Mouse (Mus musculus) gastrocnemius, postnatal 10 days (tissue): ENCODE measurements around the gene Snx9. TPM values are rescaled to one million over a fixed set of nuclear protein-coding genes. Genes with fewer than 3 reads are reported as not detected.

Experiments
- DNase-seq: peaks from one replicate; pipeline ENCODE4 v3.0.0; 2021; ENCODE audit warnings: mixed read lengths
- total RNA-seq, 2 experiments: library from RNA; stranded (reverse); gene quantifications; 2 replicates each; pipeline ENCODE4 v1.2.3; 2021

Gene Snx9
- total RNA-seq, 2 experiments from 2014 or later, result 28.2 to 29.8 TPM

- no peak for DNase-seq
Observed at GRCm38 (mm10) chr17:5969246-5969645, 128.1 kb downstream of the Snx9 start.

GRCm38 (mm10) chr17:5970298-5970821 lies 129.2 kb downstream of the Snx9 start:
- DNase-seq, result no peak

- no peak for DNase-seq
Observed at GRCm38 (mm10) chr17:5973536-5973935, 132.4 kb downstream of the Snx9 start.

- peak; percentile 45 for DNase-seq
Observed at GRCm38 (mm10) chr17:5975099-5975977, 134.2 kb downstream of the Snx9 start.

- no peak for DNase-seq
Observed at GRCm38 (mm10) chr17:5976221-5977055, 135.3 kb downstream of the Snx9 start.

- DNase-seq, result peak; percentile 29
Observed at GRCm38 (mm10) chr17:5977056-5977920, 136.2 kb downstream of the Snx9 start.

GRCm38 (mm10) chr17:5977921-5978504 lies 136.9 kb downstream of the Snx9 start:
- no peak for DNase-seq

GRCm38 (mm10) chr17:5978505-5979077 lies 137.5 kb downstream of the Snx9 start:
- no peak for DNase-seq

- no peak for DNase-seq
Observed at GRCm38 (mm10) chr17:5980860-5981259, 139.7 kb downstream of the Snx9 start.

Other genes starting within 250 kb of the Snx9 start
- 10 to 100 TPM; 30.0 to 31.4 TPM for gene Synj2, start 100.0 kb downstream of the Snx9 start, total RNA-seq
- 1 to 10 TPM; 7.9 to 8.2 TPM for gene Serac1, start 238.4 kb downstream of the Snx9 start, total RNA-seq
- gene Gtf2h5, start 238.5 kb downstream of the Snx9 start, total RNA-seq, result 10 to 100 TPM; 65.4 to 69.1 TPM